Mouse (Mus musculus) CH12.LX (cell line): ENCODE results near the gene Il17ra.

Source experiments
- BHLHE40 ChIP-seq: IDR thresholded peaks from 2 replicates; pipeline ENCODE4 v1.6.1; 2011; ENCODE audit warnings: mild to moderate bottlenecking, low read depth, low read length, improper control_type of control experiment
- CTCF ChIP-seq, 2 experiments: IDR thresholded peaks in 1 of 2; conservative IDR thresholded peaks in 1 of 2; 2 replicates each; pipeline ENCODE4 v1.5.1; 2011 to 2012; ENCODE audit warnings: low read depth in 2 of 2, low read length in 2 of 2, improper control_type of control experiment in 1 of 2, inconsistent platforms in 1 of 2, mild to moderate bottlenecking in 1 of 2, moderate library complexity in 1 of 2
- E2F4 ChIP-seq: IDR thresholded peaks from 2 replicates; pipeline ENCODE4 v1.6.1; 2011; ENCODE audit warnings: low read depth, low read length, improper control_type of control experiment; ENCODE audit not compliant: insufficient replicate concordance
- EP300 ChIP-seq: IDR thresholded peaks from 2 replicates; pipeline ENCODE4 v1.6.1; 2011; ENCODE audit warnings: low read length, improper control_type of control experiment
- MAX ChIP-seq: IDR thresholded peaks from 2 replicates; pipeline ENCODE4 v1.6.1; 2011; ENCODE audit warnings: low read length, improper control_type of control experiment
- NELFE ChIP-seq: IDR thresholded peaks from 2 replicates; pipeline ENCODE4 v1.6.1; 2011; ENCODE audit warnings: low read depth, low read length, improper control_type of control experiment
- POLR2A ChIP-seq: IDR thresholded peaks from 2 replicates; pipeline ENCODE4 v1.6.1; 2011; ENCODE audit warnings: low read depth, mild to moderate bottlenecking, improper control_type of control experiment, low read length
- TBP ChIP-seq: conservative IDR thresholded peaks from 2 replicates; pipeline ENCODE4 v1.6.1; 2011; ENCODE audit warnings: low read depth, low read length, improper control_type of control experiment
- TCF12 ChIP-seq: IDR thresholded peaks from 2 replicates; pipeline ENCODE4 v1.6.1; 2014; ENCODE audit warnings: low read depth, mild to moderate bottlenecking, inconsistent platforms, low read length, improper control_type of control experiment
- USF2 ChIP-seq: conservative IDR thresholded peaks from 2 replicates; pipeline ENCODE4 v1.6.1; 2011; ENCODE audit warnings: low read depth, low read length, improper control_type of control experiment
- ZC3H11A ChIP-seq: IDR thresholded peaks from 2 replicates; pipeline ENCODE4 v1.6.1; 2012; ENCODE audit warnings: low read depth, mild to moderate bottlenecking, inconsistent platforms, low read length, improper control_type of control experiment

- TF ChIP-seq MAX (no peak), CTCF (conservative IDR thresholded peaks at IDR 0.05 in 1 of 2, IDR thresholded peaks at IDR 0.05 in 1 of 2; ENCODE audit: low read depth in 2 of 2, low read length in 2 of 2) (no peak), USF2 (no peak), EP300 (no peak), NELFE (no peak), TCF12 (no peak), BHLHE40 (no peak), ZC3H11A (no peak), TBP (no peak), POLR2A (no peak), E2F4 (no peak)
Observed at GRCm38 (mm10) chr6:120519647-120520046, 56.6 kb downstream of the Il17ra start.
